Mouse (Mus musculus) neural tube, embryonic 14.5 days (tissue): ENCODE data around the gene Tas2r143. TPM values are rescaled to one million over a fixed set of nuclear protein-coding genes. Genes with fewer than 3 reads are reported as not detected.

ENCODE experiments used
- ATAC-seq: fragments of 200-750 bp; cut with Nextera tagmentation; 2 replicates; pipeline ENCODE4 v1.8.0; 2017; ENCODE audit warnings: low read depth, mild to moderate bottlenecking, moderate TSS enrichment, moderate library complexity
- H3K27ac ChIP-seq: fragments of 300-500 bp; sonication (generic); 2 replicates; pipeline ENCODE4 v1.5.1; 2014; ENCODE audit warnings: low read depth, mild to moderate bottlenecking, control low read depth, low read length, moderate library complexity, mixed read lengths
- H3K27me3 ChIP-seq: fragments of 300-500 bp; sonication (generic); 2 replicates; pipeline ENCODE4 v1.6.1; 2014; ENCODE audit warnings: low read length; ENCODE audit not compliant: control insufficient read depth, insufficient read depth
- H3K36me3 ChIP-seq: fragments of 300-500 bp; sonication (generic); 2 replicates; pipeline ENCODE4 v1.6.1; 2014; ENCODE audit warnings: low read length, mixed read lengths; ENCODE audit not compliant: control insufficient read depth, insufficient read depth
- H3K4me1 ChIP-seq: fragments of 300-500 bp; sonication (generic); 2 replicates; pipeline ENCODE4 v1.6.1; 2014; ENCODE audit warnings: low read length; ENCODE audit not compliant: control insufficient read depth, insufficient read depth
- H3K4me2 ChIP-seq: fragments of 300-500 bp; sonication (generic); 2 replicates; pipeline ENCODE4 v1.6.1; 2014; ENCODE audit warnings: mild to moderate bottlenecking, low read depth, low read length, control low read depth
- H3K4me3 ChIP-seq: fragments of 300-500 bp; sonication (generic); 2 replicates; pipeline ENCODE4 v1.5.1; 2014; ENCODE audit warnings: low read depth, low read length, control low read depth, mixed read lengths
- H3K9ac ChIP-seq: fragments of 300-500 bp; sonication (generic); replicated peaks from 2 replicates; pipeline ENCODE4 v1.6.1; 2014; ENCODE audit warnings: low read depth, mild to moderate bottlenecking, control low read depth, low read length, mixed read lengths
- H3K9me3 ChIP-seq: fragments of 300-500 bp; sonication (generic); 2 replicates; pipeline ENCODE4 v1.6.1; 2016; ENCODE audit warnings: low read length; ENCODE audit not compliant: control insufficient read depth
- WGBS: fragments of 180-500 bp; shearing (Covaris S2); extraction: QIAGEN DNeasy Blood & Tissue Kit; methylation state at CpG from one replicate; pipeline ENCODE4 v1.1.7; 2014; 5-methylcytosine and 5-hydroxymethylcytosine counted together
- polyA plus RNA-seq: library from polyadenylated mRNA; unstranded; fragments of >200 nt; fragmentation: Nextera tagmentation; extraction: Ambion mirVana; gene quantifications from 2 replicates; pipeline ENCODE4 v1.2.1, GENCODE M21; 2014

Tas2r143 gene
- polyA plus RNA-seq, 1 experiment from 2014 or later = not detected

- ATAC-seq = no peak
- WGBS = 80% methylated on average over 2 of the region's 2 CpGs
- H3K9me3 ChIP-seq = no peaks in the 10 kb centered on the region
Measured at GRCm38 (mm10) chr6:42447381-42447780, 47.3 kb downstream of the Tas2r143 start.

More at GRCm38 (mm10) chr6:42447381-42447780, 47.3 kb downstream of the Tas2r143 start:
- no peak overlapping the region for H3K4me2 ChIP-seq
- H3K27me3 ChIP-seq = no peaks in the 10 kb centered on the region
- no peak overlapping the region for H3K4me3 ChIP-seq
- H3K27ac ChIP-seq = no peak overlapping the region
- H3K4me1 ChIP-seq = no peaks in the 10 kb centered on the region
- no peak overlapping the region for H3K9ac ChIP-seq
- H3K36me3 ChIP-seq = no peaks in the 10 kb centered on the region

Other genes starting within 250 kb of the Tas2r143 start
- not detected in 2 replicates for gene Tas2r144, start 184.9 kb upstream of the Tas2r143 start, polyA plus RNA-seq
- 8.0 and 12.4 TPM in 2 replicates for gene Gstk1, start 154.3 kb upstream of the Tas2r143 start, polyA plus RNA-seq
- 0.17 TPM in 1 of 2 replicates, not detected in the other for gene Tmem139, start 138.3 kb upstream of the Tas2r143 start, polyA plus RNA-seq
- gene Casp2, start 135.3 kb upstream of the Tas2r143 start, polyA plus RNA-seq = 34.0 and 34.7 TPM in 2 replicates
- gene Clcn1, start 113.6 kb upstream of the Tas2r143 start, polyA plus RNA-seq = 2.2 and 2.6 TPM in 2 replicates
- gene Fam131b, start 75.6 kb upstream of the Tas2r143 start, polyA plus RNA-seq = 6.9 and 7.1 TPM in 2 replicates
- 52.7 and 62.4 TPM in 2 replicates for gene Zyx, start 50.6 kb upstream of the Tas2r143 start, polyA plus RNA-seq
- gene Epha1, start 27.0 kb upstream of the Tas2r143 start, polyA plus RNA-seq = 0.15 and 0.33 TPM in 2 replicates
- gene Tas2r135, start 5.2 kb downstream of the Tas2r143 start, polyA plus RNA-seq = not detected in 2 replicates
- not detected in 2 replicates for gene Tas2r126, start 34.3 kb downstream of the Tas2r143 start, polyA plus RNA-seq
- not detected in 2 replicates for gene Olfr458, start 65.0 kb downstream of the Tas2r143 start, polyA plus RNA-seq
- 0.06 and 0.07 TPM in 2 replicates for gene Olfr457, start 76.1 kb downstream of the Tas2r143 start, polyA plus RNA-seq
- not detected in 2 replicates for gene Olfr456, start 87.0 kb downstream of the Tas2r143 start, polyA plus RNA-seq
- gene Olfr455, start 147.3 kb downstream of the Tas2r143 start, polyA plus RNA-seq = not detected in 2 replicates
- not detected in 2 replicates for gene Tcaf3, start 197.5 kb downstream of the Tas2r143 start, polyA plus RNA-seq
- 0.78 and 0.91 TPM in 2 replicates for gene Tcaf2, start 245.0 kb downstream of the Tas2r143 start, polyA plus RNA-seq